Mouse (Mus musculus): Measurements from ENCODE around the gene Gna15.

GRCm38 (mm10) chr10:81485060-81485449 lies 39.0 kb downstream of the Gna15 start:
- TF ChIP-seq CTCF (IDR thresholded peaks at IDR 0.05; ENCODE audit: low read depth) (no peak), EP300 (IDR thresholded peaks at IDR 0.05; ENCODE audit: low read depth) (no peak)
